8 mouse cellular contexts compared by ENCODE assay signal in the genomic region with DNA sequence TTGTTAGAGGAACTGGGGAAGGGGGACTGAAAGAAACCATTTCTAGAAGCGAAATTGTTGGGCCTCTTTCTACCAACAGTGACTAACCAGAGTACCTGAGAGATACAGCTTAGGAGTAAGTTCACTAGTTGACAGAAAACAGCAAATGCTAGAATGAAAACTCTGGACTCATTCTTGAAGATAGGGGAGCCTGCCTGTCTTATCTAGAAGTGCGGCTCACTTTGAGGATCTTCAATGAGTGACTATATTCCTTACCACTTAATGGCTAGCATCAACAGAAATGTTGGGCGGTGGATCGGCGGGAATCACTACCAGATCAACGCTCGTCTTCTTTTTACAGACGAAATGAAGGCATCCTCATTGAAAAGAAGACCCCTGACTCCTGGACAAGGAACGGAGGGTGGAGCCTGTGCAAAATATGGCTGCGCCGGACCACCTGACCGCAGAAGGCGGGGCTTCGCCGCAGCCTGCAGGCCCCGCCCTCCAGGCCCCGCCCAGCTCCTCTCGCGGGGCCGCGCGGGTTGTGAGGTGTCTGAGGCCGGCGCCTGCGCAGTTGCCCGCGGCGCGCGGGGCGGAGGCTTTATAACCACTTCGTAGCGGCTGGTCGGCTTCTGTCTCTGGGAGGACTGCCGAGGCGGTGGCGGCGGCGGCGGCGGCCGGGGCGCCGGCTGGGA. TPM values are rescaled to one million over a fixed set of nuclear protein-coding genes. Genes with fewer than 3 reads are reported as not detected.
A peak's percentile ranks its signal among the peaks of the same experiment; 100 is the strongest.
DNase-seq lines count a peak whose midpoint lies in the region; ATAC-seq and TF ChIP-seq lines count a peak whose summit lies in the region.

No protein-coding gene starts in this region.

- peak overlapping the region; percentile 79 for H3K27ac ChIP-seq in heart, embryonic 12.5 days (ENCODE audit: poor library complexity, severe bottlenecking)
- peak overlapping the region; percentile 89 for H3K27ac ChIP-seq in kidney, postnatal 0 days
- H3K27ac ChIP-seq in liver, embryonic 11.5 days (ENCODE audit: low read depth, low read length) = peak overlapping the region; percentile 89
- H3K27ac ChIP-seq in stomach, embryonic 14.5 days (ENCODE audit: low read length) = peak overlapping the region; percentile 78

- no peaks in the 10 kb centered on the region for H3K27me3 ChIP-seq in heart, embryonic 12.5 days (replicated peaks)
- H3K27me3 ChIP-seq in kidney, postnatal 0 days (ENCODE audit: insufficient read depth, low read length) = no peaks in the 10 kb centered on the region
- 0 out of 2 replicates have a peak, but pooled peaks cover 3% of the 10 kb centered on the region for H3K27me3 ChIP-seq in liver, embryonic 11.5 days (replicated peaks; ENCODE audit: control insufficient read depth, insufficient read depth, low read length)
- H3K27me3 ChIP-seq in stomach, embryonic 14.5 days (ENCODE audit: control insufficient read depth, insufficient read depth, low read length) = no peaks in the 10 kb centered on the region

- ATAC-seq in erythroblast, adult 5-6 weeks (replicated peaks; ENCODE audit: low FRiP score, poor library complexity, severe bottlenecking) = peak; percentile 87
- peak; percentile 97 for ATAC-seq in heart, embryonic 12.5 days (ENCODE audit: insufficient number of reproducible peaks, low FRiP score)
- ATAC-seq in kidney, postnatal 0 days (replicated peaks; ENCODE audit: low FRiP score, low read depth) = peak; percentile 93
- peak; percentile 94 for ATAC-seq in liver, embryonic 11.5 days (replicated peaks; ENCODE audit: low FRiP score)
- ATAC-seq in stomach, embryonic 14.5 days (ENCODE audit: insufficient number of reproducible peaks, insufficient read depth, low FRiP score, low read depth) = peak; percentile 97

- DNase-seq in B cell, adult 2 months = peak; percentile 98 to 99
- DNase-seq in brain, adult 2 months (ENCODE audit: low read depth, low spot score) = peak; percentile 97
- peak; percentile 98 for DNase-seq in kidney, postnatal 0 days (ENCODE audit: low spot score)
- DNase-seq in liver, embryonic 11.5 days (ENCODE audit: low spot score) = peak; percentile 97
- DNase-seq in naive thymus-derived CD4-positive, alpha-beta T cell, adult 2 months (ENCODE audit: low read depth) = peak; percentile 96

- peak overlapping the region; percentile 90 for H3K9ac ChIP-seq in heart, embryonic 12.5 days
- peak overlapping the region; percentile 86 for H3K9ac ChIP-seq in kidney, postnatal 0 days (ENCODE audit: low read depth, low read length)
- H3K9ac ChIP-seq in liver, embryonic 11.5 days (ENCODE audit: low read depth, low read length) = peak overlapping the region; percentile 91
- H3K9ac ChIP-seq in stomach, embryonic 14.5 days (replicated peaks; ENCODE audit: low read depth, low read length) = peak overlapping the region; percentile 89

- no peaks in the 10 kb centered on the region for H3K36me3 ChIP-seq in heart, embryonic 12.5 days
- H3K36me3 ChIP-seq in kidney, postnatal 0 days (ENCODE audit: insufficient read depth, low read length) = no peaks in the 10 kb centered on the region
- no peaks in the 10 kb centered on the region for H3K36me3 ChIP-seq in liver, embryonic 11.5 days (ENCODE audit: control insufficient read depth, insufficient read depth, low read length)
- H3K36me3 ChIP-seq in stomach, embryonic 14.5 days (ENCODE audit: control insufficient read depth, insufficient read depth, low read length) = no peaks in the 10 kb centered on the region

- H3K9me3 ChIP-seq in heart, embryonic 12.5 days (replicated peaks) = no peaks in the 10 kb centered on the region
- no peaks in the 10 kb centered on the region for H3K9me3 ChIP-seq in kidney, postnatal 0 days (replicated peaks; ENCODE audit: low read length)
- H3K9me3 ChIP-seq in liver, embryonic 11.5 days (ENCODE audit: control insufficient read depth, low read length) = no peaks in the 10 kb centered on the region
- no peaks in the 10 kb centered on the region for H3K9me3 ChIP-seq in stomach, embryonic 14.5 days (ENCODE audit: control insufficient read depth, low read depth, low read length)

- H3K4me3 ChIP-seq in heart, embryonic 12.5 days = peak overlapping the region; percentile 78
- peak overlapping the region; percentile 90 for H3K4me3 ChIP-seq in kidney, postnatal 0 days (replicated peaks; ENCODE audit: low read depth, low read length)
- H3K4me3 ChIP-seq in liver, embryonic 11.5 days (ENCODE audit: low read depth, low read length) = peak overlapping the region; percentile 90
- H3K4me3 ChIP-seq in stomach, embryonic 14.5 days (ENCODE audit: low read depth, low read length) = peak overlapping the region; percentile 74

- 2% methylated on average over 44 of the region's 44 CpGs for WGBS in heart, embryonic 12.5 days
- 4% methylated on average over 39 of the region's 44 CpGs for WGBS in kidney, postnatal 0 days
- WGBS in liver, embryonic 11.5 days = 5% methylated on average over 30 of the region's 44 CpGs
- 5% methylated on average over 31 of the region's 44 CpGs for WGBS in stomach, embryonic 14.5 days

- H3K4me1 ChIP-seq in heart, embryonic 12.5 days (replicated peaks) = peaks cover 9% of the 10 kb centered on the region
- H3K4me1 ChIP-seq in kidney, postnatal 0 days (replicated peaks; ENCODE audit: insufficient read depth, low read length) = no peaks in the 10 kb centered on the region
- peaks cover 15% of the 10 kb centered on the region for H3K4me1 ChIP-seq in liver, embryonic 11.5 days (replicated peaks; ENCODE audit: control insufficient read depth, insufficient read depth, low read length)
- H3K4me1 ChIP-seq in stomach, embryonic 14.5 days (ENCODE audit: control insufficient read depth, insufficient read depth, low read length) = peaks cover 12% of the 10 kb centered on the region

- TF ChIP-seq CTCF in kidney, postnatal 0 days (IDR thresholded peaks at IDR 0.05; ENCODE audit: low read depth) = no peak

- peak overlapping the region; percentile 100 for H3K4me2 ChIP-seq in heart, embryonic 12.5 days
- H3K4me2 ChIP-seq in kidney, postnatal 0 days (ENCODE audit: low read length) = peak overlapping the region; percentile 95
- H3K4me2 ChIP-seq in liver, embryonic 11.5 days = peak overlapping the region; percentile 100
- peak overlapping the region; percentile 100 for H3K4me2 ChIP-seq in stomach, embryonic 14.5 days (replicated peaks; ENCODE audit: low read depth, low read length)

RNA-seq across cellular contexts. Expression of a gene that starts 0.4 kb away (rescaled TPM):
- 9.6 and 12.5 TPM in 2 replicates for total RNA-seq in erythroblast, adult 5-6 weeks (2015; ENCODE audit: low replicate concordance)
- 19.2 and 30.5 TPM in 2 replicates for total RNA-seq in erythroblast, adult 5-6 weeks (2017; ENCODE audit: low replicate concordance)
- 8.1 and 8.2 TPM in 2 replicates for polyA plus RNA-seq in heart, embryonic 12.5 days (2016; fragmentation: Nextera tagmentation; extraction: Ambion mirVana)
- polyA plus RNA-seq in kidney, postnatal 0 days (2015; fragmentation: Nextera tagmentation; extraction: Ambion mirVana) = 6.1 and 7.1 TPM in 2 replicates
- 6.7 and 7.2 TPM in 2 replicates for polyA plus RNA-seq in liver, embryonic 11.5 days (2014; fragmentation: Nextera tagmentation; extraction: Ambion mirVana)
- 6.9 and 7.2 TPM in 2 replicates for polyA plus RNA-seq in stomach, embryonic 14.5 days (2014; fragmentation: Nextera tagmentation; extraction: Ambion mirVana)

RNA-seq across cellular contexts. Expression of a gene that starts 47.7 kb away (rescaled TPM):
- total RNA-seq in erythroblast, adult 5-6 weeks (2015; ENCODE audit: low replicate concordance) = not detected in 2 replicates
- not detected in 2 replicates for total RNA-seq in erythroblast, adult 5-6 weeks (2017; ENCODE audit: low replicate concordance)
- polyA plus RNA-seq in heart, embryonic 12.5 days (2016; fragmentation: Nextera tagmentation; extraction: Ambion mirVana) = 0.24 and 0.34 TPM in 2 replicates
- 10.2 and 10.5 TPM in 2 replicates for polyA plus RNA-seq in kidney, postnatal 0 days (2015; fragmentation: Nextera tagmentation; extraction: Ambion mirVana)
- 2.3 and 3.3 TPM in 2 replicates for polyA plus RNA-seq in liver, embryonic 11.5 days (2014; fragmentation: Nextera tagmentation; extraction: Ambion mirVana)
- polyA plus RNA-seq in stomach, embryonic 14.5 days (2014; fragmentation: Nextera tagmentation; extraction: Ambion mirVana) = 20.9 and 22.6 TPM in 2 replicates

Comparison
In these comparisons a context has a peak if more than half of its experiments do, and no peak if none do; other contexts are left out.
1. Peak in every context shown above with its lines: DNase-seq, ATAC-seq, H3K4me3 ChIP-seq and H3K27ac ChIP-seq.